Mouse (Mus musculus) liver, postnatal 0 days (tissue): ENCODE measurements at regions not wholly inside any gene's neighbourhood (a gene's known extent, or its start where the extent isn't known, plus 50 kb on each side); places are given as distances from the start of the nearest gene placed in this dataset.

Experiments used
- ATAC-seq: fragments of 200-750 bp; cut with Nextera tagmentation; 2 replicates; pipeline ENCODE4 v1.8.0; 2017; ENCODE audit warnings: mild to moderate bottlenecking, moderate library complexity
- DNase-seq: peaks from one replicate; pipeline ENCODE4 v3.0.0-alpha.2; 2016
- H3K27ac ChIP-seq: fragments of 300-500 bp; sonication (generic); 2 replicates; pipeline ENCODE4 v1.5.1; 2014; ENCODE audit warnings: antibody characterized with exemption, moderate library complexity, mild to moderate bottlenecking, low read depth
- H3K27me3 ChIP-seq: fragments of 300-500 bp; sonication (generic); 2 replicates; pipeline ENCODE4 v1.6.1; 2014; ENCODE audit warnings: low read length, control low read depth, mixed read lengths; ENCODE audit not compliant: insufficient read depth
- H3K36me3 ChIP-seq: fragments of 300-500 bp; sonication (generic); replicated peaks from 2 replicates; pipeline ENCODE4 v1.6.1; 2014; ENCODE audit warnings: mild to moderate bottlenecking, control low read depth, low read length, moderate library complexity, mixed read lengths; ENCODE audit not compliant: insufficient read depth
- H3K4me1 ChIP-seq: fragments of 300-500 bp; sonication (generic); 2 replicates; pipeline ENCODE4 v1.6.1; 2014; ENCODE audit warnings: antibody characterized with exemption, mild to moderate bottlenecking, control low read depth; ENCODE audit not compliant: insufficient read depth
- H3K4me2 ChIP-seq: fragments of 300-500 bp; sonication (generic); 2 replicates; pipeline ENCODE4 v1.6.1; 2014; ENCODE audit warnings: low read depth, mild to moderate bottlenecking, low read length, moderate library complexity, mixed read lengths
- H3K4me3 ChIP-seq: fragments of 300-500 bp; sonication (generic); 2 replicates; pipeline ENCODE4 v1.5.1; 2014; ENCODE audit warnings: low read depth, low read length
- H3K9ac ChIP-seq: fragments of 300-500 bp; sonication (generic); replicated peaks from 2 replicates; pipeline ENCODE4 v1.6.1; 2014; ENCODE audit warnings: mild to moderate bottlenecking, moderate library complexity
- H3K9me3 ChIP-seq: fragments of 300-500 bp; sonication (generic); 2 replicates; pipeline ENCODE4 v1.6.1; 2016; ENCODE audit warnings: mild to moderate bottlenecking, control low read depth, low read length, mixed read lengths
- CTCF ChIP-seq: sonication (generic); IDR thresholded peaks from 2 replicates; pipeline ENCODE4 v1.5.1; 2016; ENCODE audit warnings: antibody characterized with exemption, low read depth
- EP300 ChIP-seq: IDR thresholded peaks from 2 replicates; pipeline ENCODE4 v1.6.1; 2016; ENCODE audit warnings: antibody characterized with exemption, low read depth, mild to moderate bottlenecking
- WGBS: fragments of 180-500 bp; shearing (Covaris S2); extraction: QIAGEN DNeasy Blood & Tissue Kit; methylation state at CpG from one replicate; pipeline ENCODE4 v1.1.7; 2014; ENCODE audit not compliant: insufficient replicate concordance; 5-methylcytosine and 5-hydroxymethylcytosine counted together

GRCm38 (mm10) chr1:142605224-142605623 lies 1035.2 kb upstream of the B3galt2 start:
- H3K4me1 ChIP-seq = no peaks in the 10 kb centered on the region
- no peak overlapping the region for H3K4me2 ChIP-seq
- no peak for ATAC-seq
- DNase-seq = no peak
- H3K27ac ChIP-seq = no peak overlapping the region
- no peaks in the 10 kb centered on the region for H3K9me3 ChIP-seq
- H3K27me3 ChIP-seq = no peaks in the 10 kb centered on the region
- H3K9ac ChIP-seq = no peak overlapping the region
- 71% methylated on average over 2 of the region's 2 CpGs for WGBS
- TF ChIP-seq EP300 (no peak), CTCF (no peak)
- no peak overlapping the region for H3K4me3 ChIP-seq
- no peaks in the 10 kb centered on the region for H3K36me3 ChIP-seq

- no peak for DNase-seq
- ATAC-seq = no peak
- Histone ChIP-seq H3K9me3 (no peaks in the 10 kb centered on the region), H3K4me2 (no peak overlapping the region), H3K9ac (no peak overlapping the region), H3K27ac (no peak overlapping the region), H3K4me1 (no peaks in the 10 kb centered on the region), H3K4me3 (no peak overlapping the region), H3K36me3 (no peaks in the 10 kb centered on the region), H3K27me3 (no peaks in the 10 kb centered on the region)
- TF ChIP-seq EP300 = no peak
- TF ChIP-seq CTCF = no peak
- 66% methylated on average over 1 of the region's 1 CpGs for WGBS
These were observed 1034.4 kb upstream of the B3galt2 start for GRCm38 (mm10) chr1:142606082-142606481.

GRCm38 (mm10) chr1:142621464-142621863 lies 1019.0 kb upstream of the B3galt2 start:
- H3K9ac ChIP-seq = no peak overlapping the region
- no peaks in the 10 kb centered on the region for H3K9me3 ChIP-seq
- no peak overlapping the region for H3K4me2 ChIP-seq
- TF ChIP-seq CTCF (no peak), EP300 (no peak)
- no peak overlapping the region for H3K27ac ChIP-seq
- ATAC-seq = no peak
- DNase-seq = no peak
- 83% methylated on average over 2 of the region's 2 CpGs for WGBS
- H3K36me3 ChIP-seq = no peaks in the 10 kb centered on the region
- no peak overlapping the region for H3K4me3 ChIP-seq
- H3K4me1 ChIP-seq = no peaks in the 10 kb centered on the region
- H3K27me3 ChIP-seq = no peaks in the 10 kb centered on the region

GRCm38 (mm10) chr1:142624303-142624702 lies 1016.2 kb upstream of the B3galt2 start:
- no peak overlapping the region for H3K4me2 ChIP-seq
- H3K27me3 ChIP-seq = no peaks in the 10 kb centered on the region
- no peaks in the 10 kb centered on the region for H3K9me3 ChIP-seq
- H3K27ac ChIP-seq = no peak overlapping the region
- H3K4me3 ChIP-seq = no peak overlapping the region
- ATAC-seq = no peak
- WGBS = 56% methylated on average over 4 of the region's 4 CpGs
- H3K4me1 ChIP-seq = no peaks in the 10 kb centered on the region
- no peak for DNase-seq
- TF ChIP-seq CTCF (no peak), EP300 (no peak)
- no peaks in the 10 kb centered on the region for H3K36me3 ChIP-seq
- no peak overlapping the region for H3K9ac ChIP-seq

- ATAC-seq (no peak), DNase-seq (no peak)
- Histone ChIP-seq H3K4me3 (no peak overlapping the region), H3K4me1 (no peaks in the 10 kb centered on the region), H3K36me3 (no peaks in the 10 kb centered on the region), H3K27me3 (no peaks in the 10 kb centered on the region), H3K9me3 (no peaks in the 10 kb centered on the region), H3K4me2 (no peak overlapping the region), H3K27ac (no peak overlapping the region), H3K9ac (no peak overlapping the region)
- 60% methylated on average over 2 of the region's 2 CpGs for WGBS
- TF ChIP-seq CTCF (no peak), EP300 (no peak)
These were observed 985.2 kb upstream of the B3galt2 start for GRCm38 (mm10) chr1:142655289-142655688.

- no peak for TF ChIP-seq CTCF
- TF ChIP-seq EP300 = no peak
- Histone ChIP-seq H3K9ac (no peak overlapping the region), H3K27ac (no peak overlapping the region), H3K4me1 (no peaks in the 10 kb centered on the region), H3K9me3 (no peaks in the 10 kb centered on the region), H3K27me3 (no peaks in the 10 kb centered on the region), H3K4me3 (no peak overlapping the region), H3K36me3 (no peaks in the 10 kb centered on the region), H3K4me2 (no peak overlapping the region)
- 70% methylated on average over 4 of the region's 4 CpGs for WGBS
- DNase-seq (no peak), ATAC-seq (no peak)
These were observed 975.2 kb upstream of the B3galt2 start for GRCm38 (mm10) chr1:142665262-142665661.

GRCm38 (mm10) chr1:142679917-142680316 lies 960.5 kb upstream of the B3galt2 start:
- no peaks in the 10 kb centered on the region for H3K27me3 ChIP-seq
- H3K27ac ChIP-seq = no peak overlapping the region
- no peaks in the 10 kb centered on the region for H3K9me3 ChIP-seq
- H3K4me3 ChIP-seq = no peak overlapping the region
- H3K4me2 ChIP-seq = no peak overlapping the region
- no peaks in the 10 kb centered on the region for H3K4me1 ChIP-seq
- 50% methylated on average over 3 of the region's 3 CpGs for WGBS
- no peak overlapping the region for H3K9ac ChIP-seq
- H3K36me3 ChIP-seq = no peaks in the 10 kb centered on the region
- DNase-seq = no peak
- ATAC-seq = no peak
- no peak for TF ChIP-seq EP300
- TF ChIP-seq CTCF = no peak
